In the genomic region with DNA sequence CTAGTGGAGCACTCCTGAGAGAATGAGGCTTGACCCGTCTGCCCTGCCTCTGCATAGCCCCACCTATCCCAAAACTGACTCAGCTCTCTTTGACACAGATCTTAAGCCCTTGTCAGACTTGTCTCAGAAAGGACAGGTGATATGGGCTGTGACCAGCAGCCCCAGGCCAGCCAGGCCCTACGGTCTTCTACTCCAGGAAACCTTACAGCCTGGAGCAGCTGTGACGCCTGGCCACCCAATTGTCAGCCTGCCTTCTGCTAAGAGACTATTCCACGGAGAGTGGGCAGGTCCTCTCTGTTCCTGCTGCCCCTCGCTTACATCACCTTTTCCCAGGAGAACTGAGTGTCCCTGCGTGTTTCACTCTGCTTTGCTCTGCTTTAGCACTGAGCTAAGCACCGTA, we compare ENCODE assay signal across 17 mouse cellular contexts. TPM values are rescaled to one million over a fixed set of nuclear protein-coding genes. Genes with fewer than 3 reads are reported as not detected.
DNase-seq lines count a peak whose midpoint lies in the region; ATAC-seq and TF ChIP-seq lines count a peak whose summit lies in the region.
"Had no signal": no experiment of that assay in that cellular context is flagged by ENCODE, and none has a peak within 500 bp of the region (broad histone marks: within the 10 kb centered on the region; RNA-seq: fewer than 3 reads in every experiment).

No protein-coding gene starts in this region.

- peaks cover 74% of the 10 kb centered on the region for H3K79me2 ChIP-seq in myocyte (ENCODE audit: control insufficient read depth, insufficient read depth)

- no peak overlapping the region for H3K4me2 ChIP-seq in heart, embryonic 11.5 days
- H3K4me2 ChIP-seq in kidney, embryonic 16.5 days (replicated peaks; ENCODE audit: low read depth, low read length) = no peak overlapping the region
- peak overlapping the region; percentile 2 for H3K4me2 ChIP-seq in myocyte (ENCODE audit: low read depth)
- no peak overlapping the region for H3K4me2 ChIP-seq in stomach, embryonic 16.5 days (ENCODE audit: low read depth, low read length)
- H3K4me2 ChIP-seq: forebrain, embryonic 12.5 days; heart, embryonic 15.5 days; hindbrain, embryonic 15.5 days had no signal

- no peak for TF ChIP-seq CTCF in kidney, adult 2 months (conservative IDR thresholded peaks at IDR 0.05; ENCODE audit: insufficient read depth, insufficient read length, low read depth, low read length)

- no peaks in the 10 kb centered on the region for H3K9me3 ChIP-seq in heart, embryonic 10.5 days
- no peaks in the 10 kb centered on the region for H3K9me3 ChIP-seq in heart, embryonic 11.5 days (replicated peaks; ENCODE audit: control insufficient read depth, low read length)
- H3K9me3 ChIP-seq in kidney, embryonic 16.5 days (ENCODE audit: low read length) = no peaks in the 10 kb centered on the region
- H3K9me3 ChIP-seq in stomach, embryonic 16.5 days (replicated peaks; ENCODE audit: control insufficient read depth, low read length) = no peaks in the 10 kb centered on the region
- H3K9me3 ChIP-seq: forebrain, embryonic 12.5 days; heart, embryonic 15.5 days; hindbrain, embryonic 10.5 days; hindbrain, embryonic 15.5 days had no signal

- no peak for ATAC-seq in heart, embryonic 11.5 days (replicated peaks; ENCODE audit: insufficient number of reproducible peaks, low FRiP score, low TSS enrichment)
- ATAC-seq in kidney, embryonic 16.5 days (ENCODE audit: low FRiP score, low TSS enrichment) = peak; percentile 36; the same call in 1 of the 2 replicates
- peak; percentile 33; the same call in 1 of the 2 replicates for ATAC-seq in stomach, embryonic 16.5 days (ENCODE audit: insufficient read depth, low FRiP score)
- ATAC-seq: forebrain, embryonic 16.5 days; inflammation-experienced regulatory T-cells, adult 6 months had no signal

- no peak for DNase-seq in heart, embryonic 10.5 days (ENCODE audit: low spot score)
- DNase-seq in kidney, adult 2 months = no peak
- DNase-seq in ovary, postnatal 10 days (ENCODE audit: low spot score) = no peak
- DNase-seq: cerebellum, adult 18-20 months; cerebellum, adult 9-11 months; cerebellum, postnatal 36 days; gastrocnemius, postnatal 14 days had no signal

- TF ChIP-seq POLR2A in kidney, adult 2 months (IDR thresholded peaks at IDR 0.05; ENCODE audit: low read depth, low read length) = no peak
- TF ChIP-seq POLR2A in myocyte (IDR thresholded peaks at IDR 0.05; ENCODE audit: insufficient read length, low read depth) = no peak

- H3ac ChIP-seq in myocyte (ENCODE audit: control insufficient read depth, insufficient read length) = no peak overlapping the region

- H3K27me3 ChIP-seq in heart, embryonic 10.5 days (ENCODE audit: insufficient read depth, poor library complexity, severe bottlenecking) = no peaks in the 10 kb centered on the region
- no peaks in the 10 kb centered on the region for H3K27me3 ChIP-seq in heart, embryonic 11.5 days (ENCODE audit: control insufficient read depth, insufficient read depth, low read length)
- H3K27me3 ChIP-seq in kidney, embryonic 16.5 days (ENCODE audit: insufficient read depth, low read length) = no peaks in the 10 kb centered on the region
- no peaks in the 10 kb centered on the region for H3K27me3 ChIP-seq in kidney, adult 2 months (replicated peaks; ENCODE audit: control insufficient read depth, insufficient read depth, low read length)
- H3K27me3 ChIP-seq in myocyte (ENCODE audit: control insufficient read depth, insufficient read depth, insufficient read length) = no peaks in the 10 kb centered on the region
- H3K27me3 ChIP-seq in stomach, embryonic 16.5 days (ENCODE audit: control insufficient read depth, insufficient read depth, low read length) = no peaks in the 10 kb centered on the region
- H3K27me3 ChIP-seq: forebrain, embryonic 12.5 days; heart, embryonic 15.5 days; hindbrain, embryonic 15.5 days had no signal

- H3K27ac ChIP-seq in heart, embryonic 10.5 days = 0 out of 2 replicates have a peak overlapping the region, but pooled peaks have one; percentile 4
- no peak overlapping the region for H3K27ac ChIP-seq in heart, embryonic 11.5 days (ENCODE audit: low read depth, low read length)
- 0 out of 2 replicates have a peak overlapping the region, but pooled peaks have one; percentile 7 for H3K27ac ChIP-seq in kidney, embryonic 16.5 days (ENCODE audit: low read length)
- no peak overlapping the region for H3K27ac ChIP-seq in kidney, adult 2 months (ENCODE audit: insufficient read depth, low read depth, low read length)
- H3K27ac ChIP-seq in stomach, embryonic 16.5 days (ENCODE audit: low read length) = peak overlapping the region; percentile 27; the same call in 1 of the 2 replicates
- H3K27ac ChIP-seq: forebrain, embryonic 12.5 days; heart, embryonic 15.5 days; hindbrain, embryonic 15.5 days had no signal

- H3K4me1 ChIP-seq in heart, embryonic 10.5 days = peaks cover 47% of the 10 kb centered on the region
- peaks cover 27% of the 10 kb centered on the region for H3K4me1 ChIP-seq in heart, embryonic 11.5 days (ENCODE audit: control insufficient read depth, insufficient read depth, low read length)
- H3K4me1 ChIP-seq in kidney, embryonic 16.5 days (ENCODE audit: insufficient read depth, low read length) = peaks cover 50% of the 10 kb centered on the region
- peaks cover 9% of the 10 kb centered on the region; the same call in 1 of the 2 replicates for H3K4me1 ChIP-seq in kidney, adult 2 months (ENCODE audit: control insufficient read depth, insufficient read depth, low read length)
- H3K4me1 ChIP-seq in stomach, embryonic 16.5 days (ENCODE audit: control insufficient read depth, insufficient read depth, low read length) = peaks cover 15% of the 10 kb centered on the region
- H3K4me1 ChIP-seq: hindbrain, embryonic 15.5 days had no signal

- H3K36me3 ChIP-seq in heart, embryonic 10.5 days = peaks cover 2% of the 10 kb centered on the region; the same call in 1 of the 2 replicates
- H3K36me3 ChIP-seq in heart, embryonic 11.5 days (ENCODE audit: control insufficient read depth, insufficient read depth, low read length) = no peaks in the 10 kb centered on the region
- H3K36me3 ChIP-seq in kidney, embryonic 16.5 days (ENCODE audit: insufficient read depth, low read length) = 0 out of 2 replicates have a peak, but pooled peaks cover 6% of the 10 kb centered on the region
- H3K36me3 ChIP-seq in kidney, adult 2 months (ENCODE audit: control insufficient read depth, insufficient read depth, low read length) = no peaks in the 10 kb centered on the region
- H3K36me3 ChIP-seq in myocyte (ENCODE audit: control insufficient read depth, insufficient read depth) = no peaks in the 10 kb centered on the region
- H3K36me3 ChIP-seq in stomach, embryonic 16.5 days (ENCODE audit: control insufficient read depth, insufficient read depth, low read length) = no peaks in the 10 kb centered on the region
- H3K36me3 ChIP-seq: forebrain, embryonic 12.5 days; heart, embryonic 15.5 days; hindbrain, embryonic 15.5 days had no signal

- WGBS in heart, embryonic 10.5 days = 73% methylated on average over 7 of the region's 7 CpGs
- 79% methylated on average over 7 of the region's 7 CpGs for WGBS in heart, embryonic 11.5 days (ENCODE audit: insufficient replicate concordance)
- 62% methylated on average over 7 of the region's 7 CpGs for WGBS in kidney, embryonic 16.5 days
- WGBS in kidney, adult 2 months = 82% methylated on average over 7 of the region's 7 CpGs
- WGBS in stomach, embryonic 16.5 days = 85% methylated on average over 7 of the region's 7 CpGs

- H3K4me3 ChIP-seq in heart, embryonic 10.5 days = no peak overlapping the region
- no peak overlapping the region for H3K4me3 ChIP-seq in heart, embryonic 11.5 days (ENCODE audit: low read depth, low read length)
- no peak overlapping the region for H3K4me3 ChIP-seq in kidney, embryonic 16.5 days (ENCODE audit: low read length)
- no peak overlapping the region for H3K4me3 ChIP-seq in kidney, adult 2 months (ENCODE audit: insufficient read depth, low read depth, low read length)
- H3K4me3 ChIP-seq in myocyte = no peak overlapping the region
- H3K4me3 ChIP-seq in stomach, embryonic 16.5 days (replicated peaks; ENCODE audit: low read length) = no peak overlapping the region
- H3K4me3 ChIP-seq: forebrain, embryonic 12.5 days; heart, embryonic 15.5 days; hindbrain, embryonic 10.5 days; hindbrain, embryonic 15.5 days had no signal

- H3K9ac ChIP-seq in heart, embryonic 11.5 days (ENCODE audit: low read depth, low read length) = no peak overlapping the region
- H3K9ac ChIP-seq in kidney, embryonic 16.5 days (replicated peaks; ENCODE audit: low read length) = no peak overlapping the region
- H3K9ac ChIP-seq in stomach, embryonic 16.5 days (ENCODE audit: low read length) = no peak overlapping the region
- H3K9ac ChIP-seq: forebrain, embryonic 12.5 days; heart, embryonic 15.5 days; hindbrain, embryonic 15.5 days had no signal

RNA-seq across cellular contexts. Expression of a gene that starts 24.7 kb away (rescaled TPM):
- not detected in 2 replicates for polyA plus RNA-seq in heart, embryonic 10.5 days (2016; fragmentation: Nextera tagmentation; extraction: Ambion mirVana)
- not detected in 2 replicates for polyA plus RNA-seq in heart, embryonic 11.5 days (2014; fragmentation: Nextera tagmentation; extraction: Ambion mirVana)
- polyA plus RNA-seq in kidney, embryonic 16.5 days (2015; fragmentation: Nextera tagmentation; extraction: Ambion mirVana) = not detected in 2 replicates
- 0.14 and 2.2 TPM in 2 replicates for polyA plus RNA-seq in kidney, adult 2 months (2012; rRNA removed)
- 110 TPM for polyA plus RNA-seq in myocyte (2012; fragmentation: generic; extraction: Trizol)
- 0.84 TPM in 1 of 2 replicates, not detected in the other for polyA plus RNA-seq in stomach, embryonic 16.5 days (2015; fragmentation: Nextera tagmentation; extraction: Ambion mirVana)
- polyA plus RNA-seq: heart, embryonic 15.5 days; hindbrain, embryonic 10.5 days; inflammation-experienced regulatory T-cells, adult 6 months had no signal

RNA-seq across cellular contexts. Expression of a gene that starts 29.6 kb away (rescaled TPM):
- polyA plus RNA-seq in heart, embryonic 10.5 days (2016; fragmentation: Nextera tagmentation; extraction: Ambion mirVana) = 12.4 and 14.0 TPM in 2 replicates
- 9.7 and 10.2 TPM in 2 replicates for polyA plus RNA-seq in heart, embryonic 11.5 days (2014; fragmentation: Nextera tagmentation; extraction: Ambion mirVana)
- 35.9 and 37.8 TPM in 2 replicates for polyA plus RNA-seq in kidney, embryonic 16.5 days (2015; fragmentation: Nextera tagmentation; extraction: Ambion mirVana)
- 23.0 and 28.2 TPM in 2 replicates for polyA plus RNA-seq in kidney, adult 2 months (2012; rRNA removed)
- 141 TPM for polyA plus RNA-seq in myocyte (2012; fragmentation: generic; extraction: Trizol)
- polyA plus RNA-seq in stomach, embryonic 16.5 days (2015; fragmentation: Nextera tagmentation; extraction: Ambion mirVana) = 13.4 and 14.8 TPM in 2 replicates

RNA-seq across cellular contexts. Expression of a gene that starts 30.2 kb away (rescaled TPM):
- 25.4 and 27.0 TPM in 2 replicates for polyA plus RNA-seq in heart, embryonic 10.5 days (2016; fragmentation: Nextera tagmentation; extraction: Ambion mirVana)
- 24.8 and 26.9 TPM in 2 replicates for polyA plus RNA-seq in heart, embryonic 11.5 days (2014; fragmentation: Nextera tagmentation; extraction: Ambion mirVana)
- 41.1 and 45.6 TPM in 2 replicates for polyA plus RNA-seq in kidney, embryonic 16.5 days (2015; fragmentation: Nextera tagmentation; extraction: Ambion mirVana)
- 54.9 and 56.1 TPM in 2 replicates for polyA plus RNA-seq in kidney, adult 2 months (2012; rRNA removed)
- 34.2 TPM for polyA plus RNA-seq in myocyte (2012; fragmentation: generic; extraction: Trizol)
- 27.6 and 31.5 TPM in 2 replicates for polyA plus RNA-seq in stomach, embryonic 16.5 days (2015; fragmentation: Nextera tagmentation; extraction: Ambion mirVana)

RNA-seq across cellular contexts. Expression of a gene that starts 34.3 kb away (rescaled TPM):
- 0.85 and 1.6 TPM in 2 replicates for polyA plus RNA-seq in heart, embryonic 10.5 days (2016; fragmentation: Nextera tagmentation; extraction: Ambion mirVana)
- polyA plus RNA-seq in heart, embryonic 11.5 days (2014; fragmentation: Nextera tagmentation; extraction: Ambion mirVana) = 0.72 and 1.6 TPM in 2 replicates
- 30.4 and 35.0 TPM in 2 replicates for polyA plus RNA-seq in kidney, embryonic 16.5 days (2015; fragmentation: Nextera tagmentation; extraction: Ambion mirVana)
- polyA plus RNA-seq in kidney, adult 2 months (2012; rRNA removed) = 167 and 177 TPM in 2 replicates
- 2.4 TPM for polyA plus RNA-seq in myocyte (2012; fragmentation: generic; extraction: Trizol)
- polyA plus RNA-seq in stomach, embryonic 16.5 days (2015; fragmentation: Nextera tagmentation; extraction: Ambion mirVana) = 3.5 and 3.6 TPM in 2 replicates
- polyA plus RNA-seq: inflammation-experienced regulatory T-cells, adult 6 months had no signal

RNA-seq across cellular contexts. Expression of a gene that starts 40.9 kb away (rescaled TPM):
- 0.15 TPM in 1 of 2 replicates, not detected in the other for polyA plus RNA-seq in heart, embryonic 10.5 days (2016; fragmentation: Nextera tagmentation; extraction: Ambion mirVana)
- polyA plus RNA-seq in heart, embryonic 11.5 days (2014; fragmentation: Nextera tagmentation; extraction: Ambion mirVana) = not detected in 2 replicates
- polyA plus RNA-seq in kidney, embryonic 16.5 days (2015; fragmentation: Nextera tagmentation; extraction: Ambion mirVana) = 0.60 and 0.71 TPM in 2 replicates
- 3.6 and 5.1 TPM in 2 replicates for polyA plus RNA-seq in kidney, adult 2 months (2012; rRNA removed)
- 0.30 TPM for polyA plus RNA-seq in myocyte (2012; fragmentation: generic; extraction: Trizol)
- polyA plus RNA-seq in stomach, embryonic 16.5 days (2015; fragmentation: Nextera tagmentation; extraction: Ambion mirVana) = not detected in 2 replicates
- polyA plus RNA-seq: forebrain, embryonic 16.5 days; heart, embryonic 15.5 days; hindbrain, embryonic 10.5 days; inflammation-experienced regulatory T-cells, adult 6 months had no signal

Comparison
In these comparisons a context has a peak if more than half of its experiments do, and no peak if none do; other contexts are left out.
1. H3K27ac ChIP-seq: peak in heart, embryonic 10.5 days (single experiment), kidney, embryonic 16.5 days (single experiment) and stomach, embryonic 16.5 days (single experiment); none in heart, embryonic 11.5 days (single experiment) and kidney, adult 2 months (single experiment).
2. RNA of a gene that starts 24.7 kb away (polyA plus RNA-seq): 110 TPM in myocyte (single experiment); 0.14 to 2.2 TPM in kidney, adult 2 months, 0.84 TPM in stomach, embryonic 16.5 days, not detected in kidney, embryonic 16.5 days, not detected in heart, embryonic 10.5 days and not detected in heart, embryonic 11.5 days; every median in the first group is over 10 times any median in the second.